Mouse (Mus musculus) stomach, embryonic 14.5 days (tissue): ENCODE data around the gene Hexim2. TPM values are rescaled to one million over a fixed set of nuclear protein-coding genes. Genes with fewer than 3 reads are reported as not detected.

ENCODE experiments used
- ATAC-seq: fragments of 200-750 bp; cut with Nextera tagmentation; 2 replicates; pipeline ENCODE4 v1.8.0; 2017; ENCODE audit warnings: low read depth, moderate TSS enrichment; ENCODE audit not compliant: insufficient number of reproducible peaks, insufficient read depth, low FRiP score
- H3K27ac ChIP-seq: fragments of 300-500 bp; sonication (generic); 2 replicates; pipeline ENCODE4 v1.5.1; 2014; ENCODE audit warnings: mild to moderate bottlenecking, low read length, moderate library complexity, mixed read lengths
- H3K27me3 ChIP-seq: fragments of 300-500 bp; sonication (generic); 2 replicates; pipeline ENCODE4 v1.6.1; 2014; ENCODE audit warnings: low read length, control low read depth, mixed read lengths; ENCODE audit not compliant: control insufficient read depth, insufficient read depth
- H3K36me3 ChIP-seq: fragments of 300-500 bp; sonication (generic); 2 replicates; pipeline ENCODE4 v1.6.1; 2014; ENCODE audit warnings: mild to moderate bottlenecking, control low read depth, low read length, moderate library complexity, mixed read lengths; ENCODE audit not compliant: control insufficient read depth, insufficient read depth
- H3K4me1 ChIP-seq: fragments of 300-500 bp; sonication (generic); 2 replicates; pipeline ENCODE4 v1.6.1; 2014; ENCODE audit warnings: low read length, control low read depth, mixed read lengths; ENCODE audit not compliant: control insufficient read depth, insufficient read depth
- H3K4me2 ChIP-seq: fragments of 300-500 bp; sonication (generic); replicated peaks from 2 replicates; pipeline ENCODE4 v1.6.1; 2014; ENCODE audit warnings: low read depth, low read length, control low read depth
- H3K4me3 ChIP-seq: fragments of 300-500 bp; sonication (generic); 2 replicates; pipeline ENCODE4 v1.5.1; 2014; ENCODE audit warnings: low read depth, low read length, control low read depth
- H3K9ac ChIP-seq: fragments of 300-500 bp; sonication (generic); replicated peaks from 2 replicates; pipeline ENCODE4 v1.6.1; 2014; ENCODE audit warnings: low read depth, mild to moderate bottlenecking, control low read depth, low read length, moderate library complexity, mixed read lengths
- H3K9me3 ChIP-seq: fragments of 300-500 bp; sonication (generic); 2 replicates; pipeline ENCODE4 v1.6.1; 2016; ENCODE audit warnings: low read depth, low read length, control low read depth; ENCODE audit not compliant: control insufficient read depth
- WGBS: fragments of 180-500 bp; shearing (Covaris S2); extraction: QIAGEN DNeasy Blood & Tissue Kit; methylation state at CpG from one replicate; pipeline ENCODE4 v1.1.7; 2014; 5-methylcytosine and 5-hydroxymethylcytosine counted together
- polyA plus RNA-seq: library from polyadenylated mRNA; unstranded; fragments of >200 nt; fragmentation: Nextera tagmentation; extraction: Ambion mirVana; gene quantifications from 2 replicates; pipeline ENCODE4 v1.2.1, GENCODE M21; 2014

The Hexim2 gene
- polyA plus RNA-seq, 1 experiment from 2014 or later = 7.3 TPM

DNA sequence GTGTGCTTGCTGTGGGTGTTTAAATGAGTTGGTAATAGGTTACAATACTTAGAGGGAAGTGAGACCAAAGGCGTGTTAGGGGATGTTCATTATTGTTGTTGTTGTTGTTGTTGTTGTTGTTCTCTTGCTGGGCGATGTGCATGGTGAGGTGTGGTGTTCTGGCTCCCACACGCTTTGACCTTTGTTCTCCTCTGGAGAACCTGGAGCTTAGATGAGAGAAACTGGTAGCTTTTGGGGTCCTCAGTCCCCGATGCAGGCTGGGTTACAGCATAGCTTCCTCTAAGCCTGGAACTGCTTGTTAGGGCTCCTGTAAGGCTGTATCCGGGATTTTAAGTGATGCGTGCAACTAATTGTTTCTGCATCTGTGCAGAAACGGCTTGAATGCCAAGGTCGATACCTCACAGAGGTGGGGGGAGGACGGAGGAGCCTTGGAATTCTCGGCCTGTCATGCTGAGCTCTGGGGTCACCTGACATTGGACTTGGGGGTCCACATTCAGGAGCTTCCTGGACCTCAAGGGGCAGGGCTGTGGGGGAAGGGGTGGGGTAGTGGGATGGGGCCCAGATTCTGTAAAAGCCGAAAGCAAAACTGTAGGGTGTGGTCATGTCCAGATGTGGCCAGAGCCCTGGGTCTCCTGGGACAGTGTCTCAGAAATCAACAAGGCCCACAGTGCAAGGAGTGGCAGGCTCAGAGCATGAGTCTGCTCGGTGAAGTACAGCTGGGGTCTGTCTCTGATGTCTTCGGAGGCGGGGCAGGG, 43.6 kb downstream of the Hexim2 start:
- Histone ChIP-seq H3K4me3 (no peak overlapping the region), H3K9me3 (no peaks in the 10 kb centered on the region), H3K27ac (no peak overlapping the region), H3K9ac (no peak overlapping the region), H3K4me2 (no peak overlapping the region), H3K27me3 (peaks cover 16% of the 10 kb centered on the region; the same call in 1 of the 2 replicates), H3K36me3 (no peaks in the 10 kb centered on the region), H3K4me1 (no peaks in the 10 kb centered on the region)
- WGBS = 73% methylated on average over 14 of the region's 14 CpGs
- no peak for ATAC-seq

GRCm38 (mm10) chr11:103176510-103176909, 44.3 kb downstream of the Hexim2 start:
- ATAC-seq = no peak
- Histone ChIP-seq H3K27ac (no peak overlapping the region), H3K4me1 (no peaks in the 10 kb centered on the region), H3K9me3 (no peaks in the 10 kb centered on the region), H3K4me2 (no peak overlapping the region), H3K27me3 (peaks cover 16% of the 10 kb centered on the region; the same call in 1 of the 2 replicates), H3K9ac (no peak overlapping the region), H3K4me3 (no peak overlapping the region), H3K36me3 (no peaks in the 10 kb centered on the region)
- WGBS = 92% methylated on average over 1 of the region's 1 CpGs

DNA sequence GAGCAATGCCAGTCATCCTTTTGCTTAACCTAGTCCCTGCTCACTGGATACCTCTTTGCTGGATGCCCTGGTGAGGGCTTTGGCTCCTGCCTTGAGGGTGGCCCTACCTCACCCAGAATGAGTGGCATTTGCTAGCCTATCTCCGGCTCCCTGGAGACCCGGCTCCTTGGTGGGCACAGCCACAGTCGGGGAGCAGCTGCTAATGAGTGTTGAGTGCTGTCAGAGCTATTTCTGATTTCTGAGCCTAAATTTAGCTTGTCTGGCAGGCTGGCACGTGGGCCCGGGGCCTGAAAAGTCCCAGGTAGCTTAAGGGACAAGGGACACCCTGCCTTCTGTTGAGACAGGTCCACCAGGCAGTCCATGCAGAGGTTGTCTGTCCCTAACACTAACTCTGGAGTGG, 45.0 kb downstream of the Hexim2 start:
- Histone ChIP-seq H3K4me1 (no peaks in the 10 kb centered on the region), H3K27ac (no peak overlapping the region), H3K27me3 (peaks cover 9% of the 10 kb centered on the region; the same call in 1 of the 2 replicates), H3K9ac (no peak overlapping the region), H3K9me3 (no peaks in the 10 kb centered on the region), H3K4me3 (no peak overlapping the region), H3K4me2 (no peak overlapping the region), H3K36me3 (no peaks in the 10 kb centered on the region)
- ATAC-seq = no peak
- WGBS = 81% methylated on average over 5 of the region's 5 CpGs

- Histone ChIP-seq H3K9ac (no peak overlapping the region), H3K4me2 (no peak overlapping the region), H3K9me3 (no peaks in the 10 kb centered on the region), H3K27ac (no peak overlapping the region), H3K36me3 (no peaks in the 10 kb centered on the region), H3K4me1 (no peaks in the 10 kb centered on the region), H3K27me3 (0 out of 2 replicates have a peak, but pooled peaks cover 3% of the 10 kb centered on the region), H3K4me3 (no peak overlapping the region)
- WGBS = 80% methylated on average over 15 of the region's 15 CpGs
- no peak for ATAC-seq
Observed at GRCm38 (mm10) chr11:103177815-103178485, 45.7 kb downstream of the Hexim2 start.

- Histone ChIP-seq H3K36me3 (no peaks in the 10 kb centered on the region), H3K27ac (no peak overlapping the region), H3K4me1 (no peaks in the 10 kb centered on the region), H3K27me3 (no peaks in the 10 kb centered on the region), H3K9ac (no peak overlapping the region), H3K4me2 (no peak overlapping the region), H3K4me3 (no peak overlapping the region), H3K9me3 (no peaks in the 10 kb centered on the region)
- no peak for ATAC-seq
- WGBS = 84% methylated on average over 8 of the region's 8 CpGs
Observed at GRCm38 (mm10) chr11:103178748-103179147, 46.5 kb downstream of the Hexim2 start.

DNA sequence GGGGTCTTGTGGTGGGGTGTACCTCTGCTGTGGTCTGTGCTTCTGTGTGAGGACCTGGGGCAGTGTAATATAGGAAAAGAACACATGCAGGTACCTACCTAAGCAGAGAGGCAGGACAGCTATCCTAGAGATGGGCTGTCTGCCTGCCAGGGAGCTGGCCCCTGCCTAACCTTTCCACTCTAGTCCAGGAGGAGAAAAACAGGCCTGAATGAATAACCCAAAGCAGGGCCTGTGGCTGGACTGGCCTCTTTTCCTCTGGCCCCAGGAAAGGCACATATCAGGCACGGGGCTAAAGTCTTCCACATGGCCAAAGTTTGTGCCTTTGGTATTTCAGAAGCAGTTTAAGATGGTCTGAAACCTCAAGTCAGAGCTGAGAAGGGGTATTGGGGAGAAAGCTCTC, 48.2 kb downstream of the Hexim2 start:
- H3K36me3 ChIP-seq = no peaks in the 10 kb centered on the region
- H3K9me3 ChIP-seq = no peaks in the 10 kb centered on the region
- no peak overlapping the region for H3K4me3 ChIP-seq
- H3K9ac ChIP-seq = no peak overlapping the region
- H3K4me2 ChIP-seq = no peak overlapping the region
- no peak for ATAC-seq
- H3K27ac ChIP-seq = no peak overlapping the region
- no peaks in the 10 kb centered on the region for H3K27me3 ChIP-seq
- 55% methylated on average over 1 of the region's 1 CpGs for WGBS
- no peaks in the 10 kb centered on the region for H3K4me1 ChIP-seq

DNA sequence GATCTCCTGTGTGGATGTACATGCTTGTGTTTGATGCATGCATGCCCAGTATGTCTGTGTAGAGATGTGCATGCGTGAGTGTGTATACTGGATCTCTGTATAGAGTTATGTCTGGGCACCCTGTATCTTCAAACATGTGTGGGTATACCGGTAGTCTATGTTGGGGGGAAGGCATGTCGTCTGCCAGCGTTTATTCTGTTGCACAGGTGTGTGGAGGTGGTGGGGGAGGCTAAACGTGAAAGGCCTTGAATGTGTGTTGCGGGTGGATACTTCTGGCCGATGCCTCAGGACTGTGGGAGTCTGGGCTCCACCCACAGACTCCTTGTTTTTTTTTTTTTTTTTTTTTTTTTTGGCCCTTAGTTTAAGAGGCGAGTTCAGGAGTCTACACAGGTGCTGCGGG, 49.1 kb downstream of the Hexim2 start:
- no peak overlapping the region for H3K27ac ChIP-seq
- no peak overlapping the region for H3K9ac ChIP-seq
- H3K27me3 ChIP-seq = no peaks in the 10 kb centered on the region
- no peak overlapping the region for H3K4me2 ChIP-seq
- WGBS = 79% methylated on average over 9 of the region's 9 CpGs
- no peak overlapping the region for H3K4me3 ChIP-seq
- H3K4me1 ChIP-seq = no peaks in the 10 kb centered on the region
- no peaks in the 10 kb centered on the region for H3K9me3 ChIP-seq
- no peaks in the 10 kb centered on the region for H3K36me3 ChIP-seq
- no peak for ATAC-seq

GRCm38 (mm10) chr11:103181911-103182310, 49.7 kb downstream of the Hexim2 start:
- ATAC-seq = no peak
- Histone ChIP-seq H3K9me3 (no peaks in the 10 kb centered on the region), H3K4me1 (no peaks in the 10 kb centered on the region), H3K27me3 (no peaks in the 10 kb centered on the region), H3K4me3 (no peak overlapping the region), H3K4me2 (no peak overlapping the region), H3K36me3 (no peaks in the 10 kb centered on the region), H3K27ac (no peak overlapping the region), H3K9ac (no peak overlapping the region)
- 76% methylated on average over 3 of the region's 3 CpGs for WGBS
